ENCODE assay signal across 14 mouse cellular contexts in the genomic region with DNA sequence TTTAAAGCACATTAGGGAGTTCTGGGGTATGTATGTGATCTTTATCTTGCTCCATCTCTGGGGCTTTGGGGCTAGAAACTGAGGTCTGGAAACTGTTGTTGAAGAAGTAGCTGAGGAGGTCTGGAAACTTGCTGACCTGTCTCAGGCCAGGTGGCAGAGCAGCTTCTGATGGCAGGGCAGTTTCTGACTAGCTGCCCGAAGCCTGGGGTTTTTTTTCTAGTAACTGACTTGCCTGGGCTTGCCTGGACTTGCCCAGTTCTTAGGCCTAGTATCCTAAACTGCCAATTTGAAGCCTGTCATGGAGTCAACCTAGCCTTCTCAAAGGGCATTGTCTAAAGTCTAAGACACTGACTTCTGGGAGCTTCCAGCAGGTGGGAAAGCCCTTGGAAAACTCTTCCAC.
"Had no signal": no experiment of that assay in that cellular context is flagged by ENCODE, and none has a peak within 500 bp of the region (broad histone marks: within the 10 kb centered on the region; RNA-seq: fewer than 3 reads in every experiment).

No protein-coding gene starts in this region.

- H3K27me3 ChIP-seq: limb, embryonic 13.5 days; liver, embryonic 12.5 days; liver, embryonic 15.5 days; lung, embryonic 15.5 days; midbrain, embryonic 13.5 days had no signal

- H3K4me1 ChIP-seq: limb, embryonic 10.5 days; liver, embryonic 12.5 days; liver, embryonic 15.5 days; midbrain, embryonic 13.5 days had no signal

- DNase-seq: liver; lung, adult 18-20 months; lung, postnatal 10 days; thymus, postnatal 14 days; thymus, postnatal 4 days had no signal

- H3K9me3 ChIP-seq: limb, embryonic 10.5 days; limb, embryonic 13.5 days; liver, embryonic 12.5 days; liver, embryonic 15.5 days; lung, embryonic 15.5 days; megakaryocyte, embryonic 14.5 days; midbrain, embryonic 10.5 days; midbrain, embryonic 13.5 days had no signal

- H3K36me3 ChIP-seq: limb, embryonic 10.5 days; limb, embryonic 13.5 days; liver, embryonic 12.5 days; liver, embryonic 15.5 days; lung, embryonic 15.5 days; midbrain, embryonic 10.5 days; midbrain, embryonic 13.5 days had no signal

- H3K4me3 ChIP-seq: limb, embryonic 10.5 days; limb, embryonic 13.5 days; liver, embryonic 12.5 days; liver, embryonic 15.5 days; lung, embryonic 15.5 days; megakaryocyte, embryonic 14.5 days; midbrain, embryonic 10.5 days; midbrain, embryonic 13.5 days had no signal

- H3K9ac ChIP-seq: limb, embryonic 13.5 days; liver, embryonic 12.5 days; liver, embryonic 15.5 days; lung, embryonic 15.5 days; midbrain, embryonic 13.5 days had no signal

- H3K27ac ChIP-seq: kidney, postnatal 0 days; limb, embryonic 10.5 days; limb, embryonic 13.5 days; liver, embryonic 12.5 days; liver, embryonic 15.5 days; lung, embryonic 15.5 days; midbrain, embryonic 10.5 days; midbrain, embryonic 13.5 days had no signal
